In genomic region chr4:32656146-32656904, GRCm38 (mm10) we compare ENCODE assay signal across 8 mouse cellular contexts. TPM values are rescaled to one million over a fixed set of nuclear protein-coding genes. Genes with fewer than 3 reads are reported as not detected.
A peak's percentile ranks its signal among the peaks of the same experiment; 100 is the strongest.
DNase-seq lines count a peak whose midpoint lies in the region; ATAC-seq and TF ChIP-seq lines count a peak whose summit lies in the region.

No protein-coding gene starts in this region.

- H3K9me3 ChIP-seq in liver, embryonic 15.5 days (replicated peaks) = no peaks in the 10 kb centered on the region

- WGBS in spleen, adult 2 months = 66% methylated on average over 11 of the region's 11 CpGs
- WGBS in liver, embryonic 15.5 days (ENCODE audit: insufficient replicate concordance) = 55% methylated on average over 11 of the region's 11 CpGs

- peak overlapping the region; percentile 61 for H3K9ac ChIP-seq in liver, embryonic 15.5 days

- H3K27ac ChIP-seq in spleen, adult 2 months (ENCODE audit: insufficient read depth, low read length) = peak overlapping the region; percentile 88
- H3K27ac ChIP-seq in liver, embryonic 15.5 days (replicated peaks) = peak overlapping the region; percentile 72

- H3K4me1 ChIP-seq in spleen, adult 2 months (ENCODE audit: control insufficient read depth, insufficient read depth, insufficient read length) = no peaks in the 10 kb centered on the region; the same call in 1 of the 2 replicates
- H3K4me1 ChIP-seq in liver, embryonic 15.5 days (replicated peaks) = peaks cover 24% of the 10 kb centered on the region

- no peak for ATAC-seq in cerebellum, adult (ENCODE audit: insufficient number of reproducible peaks, low FRiP score, low TSS enrichment)
- ATAC-seq in granulocyte monocyte progenitor cell, adult 5-6 weeks (replicated peaks; ENCODE audit: poor library complexity, severe bottlenecking) = 0 out of 2 replicates have a peak, but pooled peaks have one; percentile 24
- no peak for ATAC-seq in liver, embryonic 15.5 days (ENCODE audit: insufficient read depth)

- peak overlapping the region; percentile 91 for H3K4me3 ChIP-seq in spleen, adult 2 months (ENCODE audit: extremely low read depth, insufficient read depth, insufficient read length)
- H3K4me3 ChIP-seq in liver, embryonic 15.5 days (replicated peaks) = peak overlapping the region; percentile 93

- H3K27me3 ChIP-seq in spleen, adult 2 months (ENCODE audit: control insufficient read depth, insufficient read depth, low read length) = no peaks in the 10 kb centered on the region
- no peaks in the 10 kb centered on the region for H3K27me3 ChIP-seq in liver, embryonic 15.5 days

- TF ChIP-seq POLR2A in spleen, adult 2 months (IDR thresholded peaks at IDR 0.05; ENCODE audit: low read depth, low read length) = no peak

- TF ChIP-seq CTCF in spleen, adult 2 months (IDR thresholded peaks at IDR 0.05; ENCODE audit: extremely low read depth, insufficient read depth, insufficient read length, insufficient replicate concordance) = no peak

- DNase-seq in cerebellum, adult 9-10 months = peak; percentile 16
- DNase-seq in spleen, adult 2 months (ENCODE audit: low read depth in 1 of 2, low spot score in 2 of 2) = no peak
- no peak for DNase-seq in spleen, postnatal 14 days (ENCODE audit: low spot score in 2 of 2)
- no peak for DNase-seq in natural killer cell, adult 2 months (ENCODE audit: low spot score in 2 of 2)
- no peak for DNase-seq in adrenal gland, adult 18-20 months (ENCODE audit: low spot score in 2 of 2)

- peak overlapping the region; percentile 93 for H3K4me2 ChIP-seq in liver, embryonic 15.5 days

- peaks cover 6% of the 10 kb centered on the region for H3K36me3 ChIP-seq in spleen, adult 2 months (ENCODE audit: control insufficient read depth, insufficient read depth, low read length)
- peaks cover 26% of the 10 kb centered on the region for H3K36me3 ChIP-seq in liver, embryonic 15.5 days (replicated peaks)

RNA-seq across cellular contexts. Expression of gene Mdn1, which starts 0.6 kb away (rescaled TPM):
- polyA plus RNA-seq in spleen, adult 2 months (2012; rRNA removed) = 8.9 and 13.6 TPM in 2 replicates
- total RNA-seq in granulocyte monocyte progenitor cell, adult 5-6 weeks (2014; fragmentation: Nextera tagmentation) = 110 and 121 TPM in 2 replicates
- 62.4 and 65.1 TPM in 2 replicates for total RNA-seq in granulocyte monocyte progenitor cell, adult 5-6 weeks (2017)
- 3.9 TPM in 2 replicates for polyA plus RNA-seq in liver, embryonic 15.5 days (2015; fragmentation: Nextera tagmentation; extraction: Ambion mirVana)
- total RNA-seq in adrenal gland, adult 18-20 months (2021) = 10 to 100 TPM; 27.7 to 29.6 TPM

RNA-seq across cellular contexts. Expression of gene Casp8ap2, which starts 41.1 kb away (rescaled TPM):
- polyA plus RNA-seq in spleen, adult 2 months (2012; rRNA removed) = 1.7 and 2.2 TPM in 2 replicates
- total RNA-seq in granulocyte monocyte progenitor cell, adult 5-6 weeks (2014; fragmentation: Nextera tagmentation) = 50.6 and 54.4 TPM in 2 replicates
- total RNA-seq in granulocyte monocyte progenitor cell, adult 5-6 weeks (2017) = 50.4 and 66.4 TPM in 2 replicates
- 26.1 and 26.6 TPM in 2 replicates for polyA plus RNA-seq in liver, embryonic 15.5 days (2015; fragmentation: Nextera tagmentation; extraction: Ambion mirVana)
- total RNA-seq in adrenal gland, adult 18-20 months (2021) = 1 to 10 TPM; 7.0 to 7.1 TPM

RNA-seq across cellular contexts. Expression of gene Gja10, which starts 53.8 kb away (rescaled TPM):
- polyA plus RNA-seq in spleen, adult 2 months (2012; rRNA removed) = 0.05 and 0.06 TPM in 2 replicates
- total RNA-seq in granulocyte monocyte progenitor cell, adult 5-6 weeks (2014; fragmentation: Nextera tagmentation) = not detected in 2 replicates
- total RNA-seq in granulocyte monocyte progenitor cell, adult 5-6 weeks (2017) = not detected in 2 replicates
- polyA plus RNA-seq in liver, embryonic 15.5 days (2015; fragmentation: Nextera tagmentation; extraction: Ambion mirVana) = 0.05 and 0.06 TPM in 2 replicates
- not detected for total RNA-seq in adrenal gland, adult 18-20 months (2021)

Comparison
In these comparisons a context has a peak if more than half of its experiments do, and no peak if none do; other contexts are left out.
1. RNA of gene Casp8ap2, which starts 41.1 kb away (total RNA-seq): 50.4 to 66.4 TPM in granulocyte monocyte progenitor cell, adult 5-6 weeks; 7.0 to 7.1 TPM in adrenal gland, adult 18-20 months; every median in the first group is over 4 times any median in the second.